Mouse (Mus musculus) lung, embryonic 14.5 days (tissue): ENCODE results near the gene Slc2a8. TPM values are rescaled to one million over a fixed set of nuclear protein-coding genes. Genes with fewer than 3 reads are reported as not detected.
A peak's percentile ranks its signal among the peaks of the same experiment; 100 is the strongest.

Source experiments
- ATAC-seq: fragments of 200-750 bp; cut with Nextera tagmentation; 2 replicates; pipeline ENCODE4 v1.8.0; 2017; ENCODE audit warnings: mild to moderate bottlenecking, moderate TSS enrichment, moderate library complexity; ENCODE audit not compliant: insufficient read depth
- DNase-seq: peaks from one replicate; pipeline ENCODE4 v3.0.0-alpha.2; 2015
- H3K27ac ChIP-seq: fragments of 300-500 bp; sonication (generic); 2 replicates; pipeline ENCODE4 v1.5.1; 2014; ENCODE audit warnings: low read depth, mild to moderate bottlenecking, moderate library complexity
- H3K27me3 ChIP-seq: fragments of 300-500 bp; sonication (generic); 2 replicates; pipeline ENCODE4 v1.6.1; 2014; ENCODE audit warnings: low read length, control low read depth; ENCODE audit not compliant: insufficient read depth
- H3K36me3 ChIP-seq: fragments of 300-500 bp; sonication (generic); 2 replicates; pipeline ENCODE4 v1.6.1; 2014; ENCODE audit warnings: control low read depth; ENCODE audit not compliant: insufficient read depth
- H3K4me1 ChIP-seq: fragments of 300-500 bp; sonication (generic); 2 replicates; pipeline ENCODE4 v1.6.1; 2014; ENCODE audit warnings: antibody characterized with exemption, control low read depth; ENCODE audit not compliant: insufficient read depth
- H3K4me2 ChIP-seq: fragments of 300-500 bp; sonication (generic); 2 replicates; pipeline ENCODE4 v1.6.1; 2014; ENCODE audit warnings: mild to moderate bottlenecking
- H3K4me3 ChIP-seq: fragments of 300-500 bp; sonication (generic); 2 replicates; pipeline ENCODE4 v1.5.1; 2014; ENCODE audit warnings: low read depth, low read length
- H3K9ac ChIP-seq: fragments of 300-500 bp; sonication (generic); 2 replicates; pipeline ENCODE4 v1.6.1; 2014
- H3K9me3 ChIP-seq: fragments of 300-500 bp; sonication (generic); 2 replicates; pipeline ENCODE4 v1.6.1; 2016; ENCODE audit warnings: low read depth, low read length, control low read depth
- CTCF ChIP-seq: IDR thresholded peaks from 2 replicates; pipeline ENCODE4 v1.5.1; 2016; ENCODE audit warnings: antibody characterized with exemption, low read depth
- WGBS: fragments of 180-500 bp; shearing (Covaris S2); extraction: QIAGEN DNeasy Blood & Tissue Kit; methylation state at CpG from one replicate; pipeline ENCODE4 v1.1.7; 2014; 5-methylcytosine and 5-hydroxymethylcytosine counted together
- polyA plus RNA-seq: library from polyadenylated mRNA; unstranded; fragments of >200 nt; fragmentation: Nextera tagmentation; extraction: Ambion mirVana; gene quantifications from 2 replicates; pipeline ENCODE4 v1.2.1, GENCODE M21; 2014

The Slc2a8 gene
- 12.4 and 14.4 TPM in 2 replicates for polyA plus RNA-seq

DNA sequence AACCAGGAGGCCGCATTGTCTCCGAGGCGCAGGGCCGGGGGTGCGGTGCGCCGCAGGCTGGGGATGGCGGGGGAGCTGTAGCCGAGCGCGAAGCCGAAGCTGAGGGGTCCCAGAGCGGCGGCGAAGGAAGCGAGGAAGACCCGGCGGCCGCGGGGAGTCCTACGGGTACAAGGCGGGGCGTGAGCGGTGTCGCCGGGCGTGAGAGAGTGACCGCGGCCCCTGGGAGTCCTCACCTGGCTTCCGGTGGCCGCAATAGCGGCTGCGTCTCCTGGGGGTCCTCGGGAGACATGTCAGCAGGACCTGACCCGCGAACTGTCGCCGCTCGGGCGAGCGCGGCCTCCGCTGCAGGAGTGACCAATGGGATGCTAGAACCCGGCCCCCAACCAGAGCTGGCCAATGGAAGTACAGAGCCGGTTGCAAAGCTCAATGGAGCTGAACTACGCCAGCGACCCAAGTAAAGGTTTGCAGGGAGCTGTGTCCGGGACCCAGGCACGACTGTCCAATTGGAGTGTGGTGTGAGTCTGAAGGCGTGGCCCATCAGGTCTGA is at the start of gene Slc2a8:
Slc2a8 (minus strand) TSS at position 359 of the 547 bp plus-strand sequence.
- H3K4me1 ChIP-seq, result peaks cover 6% of the 10 kb centered on the region; the same call in 1 of the 2 replicates
- ATAC-seq (peak; percentile 99), DNase-seq (peak; percentile 96)
- no peak for TF ChIP-seq CTCF
- no peaks in the 10 kb centered on the region for H3K9me3 ChIP-seq
- no peak within 1 kb of the TSS for H3K27ac ChIP-seq
- H3K27me3 ChIP-seq, result no peaks in the 10 kb centered on the region
- under 1% methylated on average over 50 of the region's 50 CpGs for WGBS
- H3K4me3 ChIP-seq, result peak within 1 kb of the TSS; percentile 84
- no peaks in the 10 kb centered on the region for H3K36me3 ChIP-seq
- peak within 1 kb of the TSS; percentile 74 for H3K9ac ChIP-seq
- peak within 1 kb of the TSS; percentile 100 for H3K4me2 ChIP-seq

DNA sequence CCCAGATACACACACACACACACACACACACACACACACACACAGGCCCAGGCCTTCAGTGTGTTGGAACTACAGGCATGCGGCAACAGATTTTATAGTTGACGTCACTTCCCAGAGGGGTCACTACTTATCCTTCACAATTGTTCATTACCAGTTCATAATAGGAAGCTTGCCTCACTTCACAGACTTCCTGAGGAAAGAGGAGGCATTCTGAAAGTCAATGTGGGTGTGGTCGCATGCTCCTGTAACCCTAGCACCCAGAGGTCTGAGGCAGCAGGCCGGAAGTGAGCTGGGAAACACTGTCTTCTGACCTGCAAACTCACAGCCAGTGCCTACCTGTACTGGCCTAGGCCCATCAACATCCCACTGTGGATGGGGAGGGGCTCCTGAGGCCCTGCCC is 43.2 kb upstream of the Slc2a8 start:
- Histone ChIP-seq H3K9me3 (no peaks in the 10 kb centered on the region), H3K27me3 (no peaks in the 10 kb centered on the region), H3K4me3 (no peak overlapping the region), H3K4me2 (no peak overlapping the region), H3K4me1 (no peaks in the 10 kb centered on the region), H3K9ac (no peak overlapping the region), H3K36me3 (no peaks in the 10 kb centered on the region), H3K27ac (no peak overlapping the region)
- ATAC-seq, result no peak; the same call in 1 of the 2 replicates
- DNase-seq, result peak; percentile 41
- WGBS, result 79% methylated on average over 4 of the region's 4 CpGs
- no peak for TF ChIP-seq CTCF

DNA sequence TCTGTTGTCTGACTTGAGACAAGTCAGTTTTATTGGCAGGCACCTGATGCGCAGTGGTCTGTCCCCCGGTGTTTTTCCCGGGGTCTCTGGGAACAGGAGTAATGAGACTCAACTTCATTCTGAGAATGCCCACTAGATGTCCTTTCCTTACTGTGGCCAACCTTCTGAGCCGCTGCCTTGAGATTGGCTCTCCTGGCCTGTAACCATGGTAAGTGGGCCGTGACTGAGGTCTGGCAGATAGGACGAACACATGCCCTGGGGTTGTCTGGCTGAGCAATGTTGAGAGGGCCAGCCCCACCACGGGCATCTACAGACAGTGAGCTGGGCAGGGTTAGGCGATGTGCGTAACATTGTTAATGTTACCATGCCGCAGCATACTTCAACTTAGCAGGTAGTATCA is 42.7 kb upstream of the Slc2a8 start:
- 0 out of 2 replicates have a peak, but pooled peaks have one; percentile 26 for TF ChIP-seq CTCF
- ATAC-seq, result peak; percentile 24; the same call in 1 of the 2 replicates
- H3K9ac ChIP-seq, result no peak overlapping the region

DNA sequence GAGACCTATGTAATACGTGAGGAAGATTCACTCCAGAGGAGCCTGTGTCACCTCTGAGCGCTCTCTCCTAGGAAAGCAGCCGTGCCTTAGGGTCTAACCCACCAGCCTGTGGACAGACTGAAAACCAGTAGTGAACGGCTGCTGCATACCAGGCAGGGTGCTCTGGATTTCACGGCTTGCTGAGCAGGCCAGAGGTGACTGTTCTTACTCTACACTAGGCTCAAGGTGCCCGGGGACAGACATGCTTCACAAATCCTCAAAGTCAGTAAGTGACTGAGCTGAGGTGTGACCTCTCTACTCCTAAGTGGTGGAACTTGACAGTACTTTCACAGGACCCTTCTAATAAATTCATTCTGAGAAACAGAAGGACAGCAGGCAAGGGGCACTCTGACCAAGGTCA is 41.0 kb upstream of the Slc2a8 start:
- TF ChIP-seq CTCF, result no peak
- Histone ChIP-seq H3K4me2 (no peak overlapping the region), H3K27me3 (no peaks in the 10 kb centered on the region), H3K4me3 (no peak overlapping the region), H3K9me3 (no peaks in the 10 kb centered on the region), H3K9ac (no peak overlapping the region), H3K36me3 (no peaks in the 10 kb centered on the region), H3K4me1 (no peaks in the 10 kb centered on the region), H3K27ac (no peak overlapping the region)
- no peak for ATAC-seq
- 73% methylated on average over 6 of the region's 6 CpGs for WGBS
- DNase-seq, result no peak

More for the DNA sequence above, 42.7 kb upstream of the Slc2a8 start:
- DNase-seq, result peak; percentile 37
- Histone ChIP-seq H3K4me2 (no peak overlapping the region), H3K4me1 (no peaks in the 10 kb centered on the region), H3K27ac (no peak overlapping the region), H3K27me3 (no peaks in the 10 kb centered on the region), H3K9me3 (no peaks in the 10 kb centered on the region), H3K36me3 (no peaks in the 10 kb centered on the region), H3K4me3 (no peak overlapping the region)
- 64% methylated on average over 10 of the region's 10 CpGs for WGBS

DNA sequence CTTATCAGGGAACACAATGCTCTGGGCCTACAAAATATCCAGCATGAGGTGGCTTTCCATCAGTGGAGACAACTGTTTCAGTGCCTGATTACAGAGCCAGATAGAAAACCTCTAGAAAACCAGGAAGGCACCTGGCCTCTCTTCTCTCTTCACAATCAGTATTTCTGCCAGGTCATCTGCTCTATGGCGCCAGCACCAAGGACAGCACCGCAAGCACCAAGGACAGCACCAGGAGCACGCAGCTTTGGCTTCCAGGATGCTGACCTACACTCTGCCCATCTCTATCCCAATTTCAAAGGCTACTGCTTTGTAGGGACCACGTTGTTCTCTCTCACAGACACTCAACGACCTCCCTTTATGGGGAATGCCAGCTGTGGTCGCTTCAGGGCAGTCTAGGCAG is 36.1 kb upstream of the Slc2a8 start:
- no peaks in the 10 kb centered on the region for H3K36me3 ChIP-seq
- no peak for TF ChIP-seq CTCF
- H3K9ac ChIP-seq, result no peak overlapping the region
- DNase-seq (peak; percentile 87), ATAC-seq (no peak)
- no peak overlapping the region for H3K27ac ChIP-seq
- no peaks in the 10 kb centered on the region for H3K27me3 ChIP-seq
- no peaks in the 10 kb centered on the region for H3K9me3 ChIP-seq
- H3K4me1 ChIP-seq, result no peaks in the 10 kb centered on the region
- H3K4me3 ChIP-seq, result no peak overlapping the region
- no peak overlapping the region for H3K4me2 ChIP-seq
- 9% methylated on average over 6 of the region's 6 CpGs for WGBS

DNA sequence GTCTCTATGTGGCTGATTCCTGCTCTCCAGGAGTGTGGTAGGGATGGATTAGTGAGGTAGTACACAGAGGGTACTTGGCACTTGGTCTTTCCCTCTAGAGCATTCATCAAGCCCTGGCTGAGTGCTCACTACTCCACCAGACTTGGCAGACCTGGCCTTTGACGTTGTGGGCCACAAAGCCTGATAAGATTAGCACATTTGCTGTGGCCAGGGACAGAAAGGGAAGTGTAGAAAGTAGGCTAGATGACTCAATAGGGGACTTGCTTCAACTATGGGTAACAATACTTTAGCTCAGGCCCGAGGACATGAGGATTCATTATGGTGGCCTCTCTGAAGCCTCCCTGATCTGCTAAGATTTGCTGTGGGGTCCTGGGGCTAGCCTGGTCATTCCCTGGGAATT is 35.3 kb upstream of the Slc2a8 start:
- Histone ChIP-seq H3K4me2 (no peak overlapping the region), H3K9ac (no peak overlapping the region), H3K4me3 (no peak overlapping the region), H3K36me3 (no peaks in the 10 kb centered on the region), H3K27ac (no peak overlapping the region), H3K9me3 (no peaks in the 10 kb centered on the region), H3K27me3 (no peaks in the 10 kb centered on the region), H3K4me1 (no peaks in the 10 kb centered on the region)
- 67% methylated on average over 2 of the region's 2 CpGs for WGBS
- no peak for DNase-seq
- TF ChIP-seq CTCF, result no peak
- ATAC-seq, result no peak

DNA sequence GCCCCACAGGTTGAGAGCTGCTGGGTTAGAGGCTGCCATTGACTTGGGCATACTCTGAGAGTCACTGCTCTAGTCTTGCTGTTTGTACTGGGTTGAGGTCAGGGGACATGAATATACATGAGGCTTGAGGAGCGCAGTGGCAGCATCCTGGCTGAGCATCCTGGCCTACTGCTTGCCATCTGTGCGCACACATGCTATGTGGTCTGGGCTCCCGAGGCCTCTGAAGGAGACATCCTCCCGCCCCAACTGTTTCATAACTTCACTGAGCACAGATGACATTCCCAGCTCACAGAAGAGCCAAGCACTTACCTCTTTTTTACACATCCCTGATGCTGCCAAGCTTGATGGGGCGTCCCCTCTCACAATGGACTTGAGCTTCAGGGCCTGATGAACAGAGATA is 33.0 kb upstream of the Slc2a8 start:
- no peak for TF ChIP-seq CTCF
- Histone ChIP-seq H3K27me3 (no peaks in the 10 kb centered on the region), H3K4me1 (no peaks in the 10 kb centered on the region), H3K4me2 (no peak overlapping the region), H3K36me3 (no peaks in the 10 kb centered on the region), H3K9me3 (no peaks in the 10 kb centered on the region), H3K27ac (no peak overlapping the region), H3K9ac (no peak overlapping the region), H3K4me3 (no peak overlapping the region)
- DNase-seq, result no peak
- no peak for ATAC-seq
- 82% methylated on average over 5 of the region's 5 CpGs for WGBS
